Mouse (Mus musculus): Measurements from ENCODE around the gene Ypel2.

Gene Ypel2

DNA sequence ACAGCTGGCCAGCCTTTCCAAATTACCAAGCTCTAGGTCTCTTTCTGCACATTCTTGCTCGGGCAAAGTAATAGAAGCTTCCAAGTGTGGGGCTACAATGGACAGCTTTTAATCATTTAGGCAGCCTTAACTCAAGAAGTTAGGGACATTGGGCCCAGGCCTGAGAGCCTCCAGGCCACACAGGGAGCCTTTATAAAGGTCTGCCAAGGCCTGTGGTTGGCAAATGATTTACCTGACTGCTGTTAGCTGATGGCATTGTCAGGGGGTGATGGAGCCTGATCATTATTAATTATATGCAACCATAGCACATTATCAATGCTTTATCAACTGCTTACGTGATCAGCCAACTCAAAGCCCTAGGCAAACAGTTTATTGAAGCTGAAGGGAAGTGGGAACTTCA, 33.2 kb downstream of the Ypel2 start:
- DNase-seq, result no peak

DNA sequence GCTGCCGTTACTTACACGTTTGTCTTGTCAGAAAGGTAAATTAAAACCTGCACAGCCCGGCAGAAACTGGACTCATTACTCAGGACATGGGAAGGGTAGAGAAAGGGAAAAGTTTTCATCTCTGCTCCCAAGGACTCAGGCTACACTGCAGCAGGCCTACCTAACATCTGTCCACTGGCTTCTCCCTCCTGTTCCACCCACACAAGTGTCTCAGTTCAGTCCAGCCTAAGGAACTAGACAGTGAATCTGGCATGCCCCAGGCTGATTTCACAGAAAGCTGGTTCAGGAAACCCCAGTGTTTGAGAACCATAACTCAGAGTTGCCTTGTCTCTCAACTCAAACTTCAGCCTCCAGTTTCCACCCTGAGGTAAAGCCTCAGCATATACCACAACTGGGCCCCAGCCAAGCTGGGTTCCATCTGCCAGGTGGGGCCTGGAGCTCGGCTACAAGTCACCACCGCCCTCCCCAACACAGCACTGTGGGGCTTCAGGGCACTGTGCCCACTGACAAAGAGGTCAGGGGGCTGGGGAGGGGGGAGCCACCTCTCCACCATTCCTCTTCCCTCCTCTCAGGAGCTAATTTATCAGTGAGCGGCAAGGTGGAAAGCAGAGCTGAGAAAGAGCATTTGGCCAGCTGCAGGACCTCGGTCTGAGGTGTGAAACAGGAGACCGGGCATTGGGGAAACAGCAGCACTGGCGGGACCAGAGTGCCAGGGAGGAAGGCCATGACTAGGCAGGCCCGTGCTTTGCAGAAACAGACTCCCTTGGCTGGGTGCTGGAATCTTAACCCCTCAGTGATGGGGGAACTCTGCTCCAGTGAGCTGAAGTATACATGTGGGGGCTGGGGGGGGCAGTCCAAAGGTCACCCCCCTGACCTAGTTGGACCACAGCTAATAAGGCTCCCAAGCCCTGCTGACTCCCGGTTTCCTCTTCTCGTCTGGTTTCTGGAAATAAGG, 34.5 kb downstream of the Ypel2 start:
- no peak for DNase-seq

DNA sequence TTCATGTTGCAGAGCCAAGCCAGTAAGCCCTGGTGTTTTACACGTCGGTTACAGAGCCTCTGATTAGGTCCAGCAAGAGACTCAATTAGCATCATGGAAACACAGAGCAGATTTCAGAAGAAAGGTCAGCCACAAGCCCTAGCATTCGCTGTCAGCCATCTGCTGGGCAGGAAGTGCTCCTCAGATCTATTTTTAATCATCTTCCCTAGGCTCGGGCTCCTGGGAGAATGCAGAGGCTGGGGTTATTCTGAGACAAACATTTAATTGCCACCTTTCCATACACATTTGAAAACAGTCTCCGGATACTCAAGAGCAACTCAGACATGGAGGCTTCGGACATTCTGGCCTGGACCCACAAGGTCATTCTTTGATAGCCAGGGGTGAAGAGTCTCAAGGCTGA, 35.3 kb downstream of the Ypel2 start:
- no peak for DNase-seq

DNA sequence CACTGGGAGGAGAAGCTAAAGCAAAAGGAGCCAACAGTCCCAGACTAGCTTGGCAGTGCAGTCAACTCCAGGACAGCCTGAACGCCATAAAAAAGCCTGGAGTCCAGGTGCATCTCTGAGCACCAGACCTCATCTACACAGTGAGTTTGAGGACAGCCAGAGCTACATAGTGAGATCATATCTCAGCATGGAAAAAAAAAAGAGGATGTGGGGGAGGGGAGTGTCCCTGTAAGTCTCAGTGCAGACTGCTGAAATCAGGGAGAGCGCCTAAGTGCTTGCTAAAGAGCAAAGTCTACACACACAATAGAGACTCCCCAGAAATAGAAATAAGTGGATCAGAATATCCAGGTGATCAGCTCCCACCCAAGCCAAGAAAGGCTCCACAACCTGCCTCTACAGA, 37.1 kb downstream of the Ypel2 start:
- DNase-seq, result no peak

DNA sequence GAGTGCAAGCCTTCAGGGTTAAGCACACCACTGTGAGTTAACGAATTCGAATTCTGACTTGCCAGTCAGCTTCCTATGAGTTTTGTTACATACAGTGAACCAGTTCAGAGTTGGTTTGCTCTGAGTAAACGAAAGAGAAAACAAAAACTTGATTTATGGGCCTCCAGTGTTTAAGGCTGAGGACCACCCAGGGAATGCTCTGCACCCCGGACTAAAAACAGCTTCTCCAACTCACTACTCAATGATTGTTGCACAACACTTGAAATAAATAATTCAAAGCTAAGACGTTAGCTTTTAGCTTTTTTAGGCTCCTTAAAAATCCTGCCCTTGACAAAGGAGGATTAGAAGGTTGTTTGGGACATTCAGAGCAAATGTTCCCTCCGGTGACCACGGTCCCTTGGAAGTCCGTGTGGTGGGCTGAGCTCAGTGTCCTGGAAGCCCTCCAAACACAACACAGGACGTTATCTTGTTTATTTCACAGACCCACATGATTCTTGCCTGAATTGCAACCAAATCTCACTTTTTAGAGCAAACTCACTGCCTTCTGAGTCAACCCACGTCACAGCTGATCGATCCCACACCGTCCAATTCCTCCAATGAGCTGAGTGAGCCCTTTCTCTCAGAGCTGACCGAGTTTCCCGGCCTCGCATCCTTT, 38.8 kb downstream of the Ypel2 start:
- DNase-seq, result no peak

DNA sequence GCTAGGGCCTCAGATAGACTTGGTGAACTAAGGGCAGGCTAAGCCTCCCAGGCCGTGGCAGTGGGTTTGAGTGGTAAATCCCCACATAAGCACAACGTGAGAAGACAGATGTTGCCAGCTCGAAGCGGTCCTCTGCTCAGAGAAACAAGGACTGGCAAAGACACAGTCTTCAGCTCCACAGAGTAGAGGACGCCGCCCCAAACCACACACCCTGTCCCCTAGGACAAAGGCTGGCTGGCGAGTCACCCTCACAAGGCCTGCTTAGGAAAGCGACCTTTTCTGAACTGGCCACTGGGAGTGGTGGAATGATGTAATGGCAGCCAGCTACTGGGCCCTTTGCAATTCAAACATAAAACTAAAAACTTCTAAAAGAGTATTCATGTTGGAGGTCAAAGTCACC, 40.4 kb downstream of the Ypel2 start:
- DNase-seq, result no peak

DNA sequence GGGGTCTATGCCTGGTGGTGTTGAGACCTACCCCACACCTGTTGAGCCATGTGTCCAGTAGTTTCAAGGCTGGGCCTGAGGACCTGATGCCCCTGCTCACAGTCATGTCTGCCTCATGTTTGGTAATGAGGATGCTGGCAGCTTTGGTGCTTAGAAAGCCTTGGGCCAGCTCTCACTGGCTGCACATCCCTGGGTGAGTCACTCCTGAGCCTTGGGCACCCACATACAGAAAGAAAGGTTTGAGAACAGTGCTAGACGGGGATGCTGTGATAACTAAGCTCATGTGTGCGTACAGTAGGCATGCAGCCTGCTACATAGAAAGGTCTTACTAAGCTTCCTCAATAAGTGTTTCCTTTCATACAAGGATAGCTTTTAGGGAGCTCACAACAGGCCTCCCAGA, 40.8 kb downstream of the Ypel2 start:
- DNase-seq, result no peak

DNA sequence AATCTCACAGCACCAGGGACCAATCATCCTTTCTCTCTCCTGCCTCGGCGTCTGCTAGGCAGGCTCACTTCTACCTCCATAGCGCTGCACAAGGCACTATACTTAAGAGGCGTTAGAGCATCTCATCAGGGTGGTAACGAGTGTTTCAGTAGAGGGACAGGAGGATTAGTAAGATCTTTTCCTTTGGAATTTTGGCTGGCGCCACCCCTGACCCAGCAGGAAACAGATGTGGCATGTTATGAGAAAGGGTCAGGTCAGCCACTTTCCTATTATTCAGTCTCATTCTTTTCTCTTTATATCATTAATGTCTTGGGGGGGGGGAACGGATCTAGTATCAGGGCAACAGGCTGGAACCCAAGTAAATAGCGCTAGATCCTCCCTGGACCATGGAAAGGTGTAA, 41.8 kb downstream of the Ypel2 start:
- no peak for DNase-seq

DNA sequence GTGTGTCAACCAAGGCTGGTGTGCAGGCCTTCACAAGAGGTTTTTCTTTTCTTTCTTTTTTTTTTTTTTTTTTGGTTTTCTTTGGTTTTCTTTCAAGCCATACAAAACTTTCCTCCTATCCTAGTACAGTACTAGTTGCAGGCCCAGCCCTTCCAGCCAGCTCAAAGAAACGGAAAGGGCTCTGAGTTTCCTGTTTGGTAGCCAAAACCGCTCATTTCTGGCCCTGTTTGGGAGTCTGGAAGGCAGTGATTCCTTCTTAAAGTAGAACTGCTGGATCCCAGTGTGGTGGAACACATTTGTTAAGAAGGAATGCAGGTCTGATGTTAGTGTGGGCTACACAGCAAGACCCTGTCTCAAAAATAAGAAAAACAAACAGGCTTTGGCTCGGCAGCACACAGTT, 43.0 kb downstream of the Ypel2 start:
- DNase-seq, result no peak

DNA sequence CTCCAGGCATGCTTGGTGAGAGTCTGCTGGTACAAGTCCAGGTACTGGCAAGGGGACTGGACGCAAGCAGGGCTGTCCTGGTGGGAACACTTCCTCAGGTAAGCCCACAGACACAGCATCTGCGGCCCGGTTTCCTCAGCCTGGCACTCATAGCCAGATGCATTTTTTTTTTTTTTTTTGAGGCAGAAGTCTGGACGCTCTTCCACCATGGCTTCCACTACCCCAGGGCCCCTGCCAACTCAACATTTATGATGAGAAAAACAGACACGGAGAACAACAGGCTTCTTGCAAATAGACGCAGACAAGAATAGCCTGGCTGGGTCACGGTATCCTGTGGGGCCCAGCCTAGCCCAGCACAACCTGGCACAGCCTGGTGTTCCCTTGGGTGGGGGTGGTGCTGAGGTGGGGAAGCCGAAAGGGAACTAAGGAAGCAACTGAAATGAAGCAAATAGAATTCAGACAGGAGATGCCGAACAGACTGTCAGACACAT, 43.5 kb downstream of the Ypel2 start:
- no peak for DNase-seq

DNA sequence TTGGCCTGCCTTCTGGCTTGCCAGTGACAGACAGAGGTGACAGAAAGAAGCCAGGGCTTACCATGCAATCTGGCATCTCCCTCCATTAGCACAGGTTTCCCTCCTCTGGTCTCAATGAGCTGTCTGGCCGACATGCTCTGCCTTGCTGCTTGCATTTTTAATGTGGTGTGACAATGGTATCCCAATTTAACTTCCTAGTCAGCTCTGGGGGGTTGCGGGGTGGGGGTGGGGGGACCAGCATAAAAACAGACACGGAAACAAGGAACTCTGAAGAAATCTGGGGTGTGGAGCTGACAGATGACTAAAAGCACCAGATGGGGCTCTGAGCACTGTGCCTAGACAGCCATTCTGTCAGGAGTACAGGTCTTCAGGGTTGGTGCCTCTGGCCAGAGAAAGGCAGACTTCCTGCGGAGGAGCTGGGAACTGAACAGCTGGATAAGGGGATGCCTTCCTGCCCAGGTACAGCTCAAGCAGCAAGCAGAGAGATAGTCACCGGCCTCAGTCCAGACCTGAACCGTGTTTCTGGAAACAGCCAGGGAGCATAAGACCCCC, 46.8 kb downstream of the Ypel2 start:
- DNase-seq, result no peak

DNA sequence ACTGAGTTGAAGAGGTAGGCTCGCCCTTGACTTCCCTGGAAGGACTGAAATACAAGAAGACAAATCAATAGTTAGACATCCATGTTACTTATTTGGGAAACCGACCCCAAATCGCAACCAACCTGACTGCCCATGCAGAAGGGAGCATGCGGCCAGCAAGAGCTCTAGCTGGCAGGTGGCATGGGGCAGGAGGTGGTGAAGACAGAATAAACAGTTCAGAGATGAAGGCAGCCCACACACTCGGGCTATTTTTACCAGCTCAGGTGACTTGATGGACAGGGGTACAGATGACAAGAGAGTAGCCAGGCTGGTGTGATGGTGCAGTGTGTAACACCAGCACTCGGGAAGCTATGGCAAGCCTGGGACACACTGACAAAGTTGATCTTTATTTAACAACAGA, 47.6 kb downstream of the Ypel2 start:
- DNase-seq, result no peak

DNA sequence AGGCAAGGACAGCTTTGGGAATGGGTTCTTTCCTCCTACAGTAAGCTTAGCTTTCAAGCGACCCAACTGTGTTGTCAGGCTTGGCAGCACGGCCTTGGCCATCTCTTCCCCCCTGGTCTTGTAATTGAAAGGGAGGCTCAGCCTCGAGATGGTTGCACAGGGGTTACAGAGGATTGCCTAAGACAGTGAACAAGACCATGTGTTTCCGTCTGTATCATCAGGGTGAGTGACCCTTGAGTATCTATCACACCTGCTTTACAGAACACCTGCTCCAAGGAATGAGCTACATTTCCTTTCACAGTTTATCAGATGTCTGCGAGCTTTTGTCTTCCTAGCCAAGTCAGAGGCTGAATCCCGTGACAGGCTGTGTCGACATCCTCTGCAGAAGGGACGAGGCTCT, 48.4 kb downstream of the Ypel2 start:
- DNase-seq, result no peak

DNA sequence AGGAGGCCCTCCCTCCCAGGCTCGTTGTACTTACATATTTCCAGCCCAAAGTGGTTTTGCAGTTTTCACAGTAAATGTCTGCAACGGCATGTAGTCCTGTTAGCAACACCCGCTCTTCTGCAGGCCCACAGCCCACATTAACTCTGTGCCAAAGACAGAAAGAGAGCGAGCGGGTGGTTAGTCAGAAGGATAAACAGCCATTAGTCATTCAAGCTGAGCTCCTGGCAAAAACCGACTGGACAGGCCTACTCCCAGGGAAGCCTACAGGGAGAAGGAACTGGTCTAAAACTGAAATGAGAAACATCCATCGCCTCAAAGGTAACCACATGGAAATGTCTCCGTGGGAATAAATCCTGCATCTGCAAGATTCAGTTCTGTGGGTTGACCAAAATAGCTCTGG, 49.0 kb downstream of the Ypel2 start:
- DNase-seq, result no peak

DNA sequence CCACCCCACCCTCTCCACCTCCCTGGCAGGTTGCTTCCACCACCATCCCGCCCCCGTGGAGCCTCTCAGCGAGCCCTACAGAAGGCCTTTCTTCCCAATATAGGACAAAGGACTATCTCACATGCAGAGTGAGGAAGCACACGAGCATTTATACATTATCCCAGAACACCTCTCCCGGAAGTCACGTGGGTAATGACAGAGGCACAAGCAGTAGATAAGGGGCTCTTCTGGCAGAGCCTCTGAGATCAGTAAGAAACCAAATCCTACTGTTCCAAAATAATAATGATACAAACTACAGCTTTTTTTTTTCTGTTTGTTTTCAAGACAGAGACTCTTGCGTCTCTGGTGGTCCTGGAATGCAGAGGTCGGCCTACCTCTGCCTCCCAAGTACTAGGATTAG, 51.6 kb downstream of the Ypel2 start:
- no peak for DNase-seq

DNA sequence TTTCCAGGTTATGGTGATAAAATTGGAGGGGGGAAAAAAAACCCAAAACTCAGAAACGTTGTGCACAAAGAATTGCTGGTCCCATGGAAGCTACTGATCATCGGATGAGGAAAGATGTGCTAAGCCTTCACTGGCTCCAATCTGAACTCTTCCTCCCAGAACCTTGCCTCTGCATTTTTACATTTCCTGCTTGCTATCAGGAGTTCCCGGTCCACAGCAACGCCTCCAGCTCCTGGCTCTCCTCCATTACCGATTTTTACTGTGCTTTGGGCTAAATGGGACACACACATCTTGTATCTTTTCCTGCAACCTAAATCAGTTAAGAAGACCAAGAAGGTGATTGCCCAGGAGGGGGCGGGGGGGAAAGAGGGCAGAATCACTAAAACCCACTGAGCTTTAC, 54.0 kb downstream of the Ypel2 start:
- DNase-seq, result no peak

DNA sequence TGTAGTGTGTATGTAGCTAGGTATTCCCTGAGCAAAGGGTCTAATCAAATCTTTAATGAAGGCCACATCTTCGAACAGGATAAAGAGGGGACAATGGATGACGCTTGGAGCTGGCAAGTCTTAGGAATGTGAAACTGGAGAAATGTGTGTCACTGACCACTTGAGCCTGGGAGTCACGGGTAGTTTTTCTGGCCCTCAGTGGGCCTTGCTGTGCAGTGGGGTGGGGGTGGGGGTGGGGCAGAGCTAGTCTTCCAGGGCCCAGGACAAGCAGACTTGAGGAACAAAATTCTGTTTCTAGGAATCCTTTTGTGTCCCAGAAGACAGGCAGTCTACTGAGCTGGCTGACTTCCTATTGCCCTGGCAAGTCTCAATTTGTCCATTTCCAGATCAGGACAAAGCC, 55.0 kb downstream of the Ypel2 start:
- DNase-seq, result no peak

DNA sequence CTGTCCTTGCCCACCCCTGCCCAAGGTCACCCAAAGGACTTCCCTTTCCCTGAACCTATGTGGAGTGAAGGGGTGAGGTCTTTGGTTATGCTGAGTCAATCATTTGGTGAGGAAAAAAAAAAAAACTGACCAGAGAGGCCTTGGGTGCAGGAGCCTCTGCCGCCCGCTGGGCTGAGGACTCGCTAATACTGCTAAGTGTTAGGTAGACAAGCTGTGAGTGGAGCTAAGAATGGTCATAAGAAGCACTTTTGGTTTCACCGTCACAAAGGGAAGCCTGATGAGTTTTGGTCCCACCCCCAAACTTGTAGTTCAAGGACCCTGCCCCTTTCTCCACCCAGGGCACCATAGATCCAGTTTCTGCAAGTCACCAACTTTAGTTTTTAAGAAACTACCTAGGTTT, 55.4 kb downstream of the Ypel2 start:
- no peak for DNase-seq

DNA sequence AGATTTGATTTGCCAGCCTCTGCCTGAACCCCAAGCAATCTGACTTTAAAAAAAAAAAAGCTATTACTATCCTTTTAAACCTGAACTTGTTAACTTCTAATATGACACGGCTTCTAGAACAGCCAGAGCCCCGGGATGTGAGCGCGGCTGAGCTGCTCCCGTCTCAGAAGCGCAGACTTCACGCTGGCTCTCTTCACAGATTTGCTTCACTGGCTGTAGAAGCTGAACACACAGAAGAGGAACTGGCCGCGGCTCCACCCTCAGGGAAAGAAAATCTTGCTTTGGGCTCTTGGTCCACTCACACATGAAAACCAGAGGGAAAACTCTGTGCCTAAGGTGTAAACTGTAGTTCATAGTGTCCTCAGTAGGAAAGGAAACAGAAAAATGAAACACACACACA, 56.6 kb downstream of the Ypel2 start:
- no peak for DNase-seq

DNA sequence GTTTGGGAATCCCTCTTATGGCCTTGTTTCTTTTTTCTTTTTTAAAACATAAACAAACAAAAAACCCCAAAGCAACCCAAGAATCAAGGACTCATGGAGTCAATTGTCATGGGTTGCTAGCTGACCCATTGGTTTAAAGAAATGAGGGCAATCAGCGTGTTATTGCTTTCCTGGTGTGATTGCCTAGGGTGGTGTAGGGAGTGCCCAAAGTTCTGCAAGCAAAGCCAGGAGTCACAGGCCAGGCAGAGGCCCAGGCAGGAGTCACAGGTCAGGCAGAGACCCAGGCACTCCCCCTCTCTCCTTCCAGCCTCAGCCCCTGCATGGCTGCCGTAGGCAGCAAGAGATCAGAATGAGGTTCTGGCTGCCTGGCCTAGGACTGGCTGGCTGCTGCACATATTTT, 58.6 kb downstream of the Ypel2 start:
- no peak for DNase-seq

DNA sequence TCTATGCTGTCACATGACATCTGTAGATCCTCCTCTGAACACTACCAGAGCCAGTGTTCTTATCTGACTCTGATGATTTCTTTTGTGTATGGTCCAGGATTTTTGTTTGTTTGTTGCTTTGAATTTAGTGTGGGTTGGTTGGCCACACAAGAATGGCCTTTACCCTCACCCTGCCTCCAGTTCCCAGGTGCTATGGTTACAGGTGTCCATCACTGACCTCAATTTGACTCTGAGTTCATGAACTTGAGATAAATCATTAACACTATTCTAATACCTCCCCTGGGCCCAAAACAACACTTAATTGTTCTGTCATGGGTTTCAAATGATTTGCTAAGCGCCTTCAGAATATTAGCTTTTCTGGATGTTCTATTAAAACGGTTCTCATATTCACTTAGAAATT, 61.3 kb downstream of the Ypel2 start:
- no peak for DNase-seq

DNA sequence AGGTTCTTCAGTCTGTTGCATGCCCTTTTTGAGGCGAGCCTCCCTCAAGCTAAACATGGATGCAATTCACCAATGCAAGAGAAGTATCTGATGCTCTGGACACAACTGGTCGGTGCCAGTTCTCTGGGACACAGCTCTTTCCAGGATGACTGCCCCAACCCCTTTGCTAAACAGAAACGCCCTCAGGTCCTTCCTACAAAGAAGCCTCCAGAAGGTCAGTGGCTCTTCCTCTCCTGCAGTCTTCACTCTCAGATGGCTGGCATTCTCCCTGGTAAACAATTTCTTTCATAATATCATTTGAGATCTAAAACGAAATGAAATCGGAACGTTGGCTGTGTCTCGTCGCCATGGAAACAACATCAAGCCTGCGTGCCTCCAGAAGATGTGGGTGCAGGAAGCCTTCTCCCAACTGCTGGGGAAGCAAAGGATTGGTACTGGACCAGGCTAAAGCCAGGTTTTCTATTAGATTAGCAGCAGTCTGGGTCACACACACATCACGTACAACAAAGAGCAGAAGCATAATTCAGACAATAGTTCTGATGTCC, 62.8 kb downstream of the Ypel2 start:
- DNase-seq, result peak; percentile 63

DNA sequence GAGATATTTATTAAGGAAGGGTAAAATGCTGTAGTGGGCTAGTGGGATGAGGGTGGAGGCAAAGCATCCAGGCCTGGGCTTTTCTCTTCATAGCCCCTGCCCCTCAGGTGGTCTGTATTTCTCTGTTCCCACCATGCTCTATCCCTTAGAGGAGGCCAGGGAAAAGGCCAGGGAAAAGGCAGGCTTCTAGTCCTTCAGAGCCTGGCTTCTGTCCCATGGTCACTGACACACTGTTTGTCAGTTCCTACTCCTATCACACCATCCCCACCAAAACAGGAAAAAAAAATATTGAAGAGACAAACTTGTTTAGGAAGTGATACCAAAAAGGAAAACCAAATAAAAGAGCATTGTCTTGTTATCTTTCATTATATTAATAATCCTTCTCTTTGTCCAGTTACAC, 63.5 kb downstream of the Ypel2 start:
- no peak for DNase-seq

DNA sequence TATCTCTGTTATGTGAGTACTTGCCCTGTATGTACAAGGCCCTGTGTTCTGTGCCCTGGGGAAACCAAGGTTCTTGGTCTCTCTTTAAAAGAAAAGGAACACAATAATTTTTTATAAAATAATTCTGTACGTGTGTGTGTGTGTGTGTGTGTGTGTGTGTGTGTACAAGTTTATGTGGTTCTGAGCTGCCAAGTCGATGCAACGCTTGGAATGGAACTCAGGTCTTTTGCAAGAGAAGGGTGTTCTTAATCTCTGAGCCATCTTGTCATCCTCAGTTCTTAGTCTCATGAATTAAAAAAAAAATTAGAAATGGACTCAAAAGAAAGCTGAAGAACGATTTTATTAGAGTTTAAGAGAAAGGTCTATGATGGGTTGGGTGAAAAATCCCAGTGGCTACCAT, 64.0 kb downstream of the Ypel2 start:
- DNase-seq, result no peak
